Mouse (Mus musculus) ovary, adult 2 months (tissue): ENCODE measurements around the gene Slx1b. TPM values are rescaled to one million over a fixed set of nuclear protein-coding genes. Genes with fewer than 3 reads are reported as not detected.

Source experiments
- polyA plus RNA-seq: library from polyadenylated mRNA; depleted of rRNA; stranded (reverse); fragments of >200 nt; gene quantifications from 2 replicates; pipeline ENCODE4 v1.2.3, GENCODE M21; 2012; rRNA removed

Slx1b gene
- polyA plus RNA-seq, result 35.0 and 35.2 TPM in 2 replicates

DNA sequence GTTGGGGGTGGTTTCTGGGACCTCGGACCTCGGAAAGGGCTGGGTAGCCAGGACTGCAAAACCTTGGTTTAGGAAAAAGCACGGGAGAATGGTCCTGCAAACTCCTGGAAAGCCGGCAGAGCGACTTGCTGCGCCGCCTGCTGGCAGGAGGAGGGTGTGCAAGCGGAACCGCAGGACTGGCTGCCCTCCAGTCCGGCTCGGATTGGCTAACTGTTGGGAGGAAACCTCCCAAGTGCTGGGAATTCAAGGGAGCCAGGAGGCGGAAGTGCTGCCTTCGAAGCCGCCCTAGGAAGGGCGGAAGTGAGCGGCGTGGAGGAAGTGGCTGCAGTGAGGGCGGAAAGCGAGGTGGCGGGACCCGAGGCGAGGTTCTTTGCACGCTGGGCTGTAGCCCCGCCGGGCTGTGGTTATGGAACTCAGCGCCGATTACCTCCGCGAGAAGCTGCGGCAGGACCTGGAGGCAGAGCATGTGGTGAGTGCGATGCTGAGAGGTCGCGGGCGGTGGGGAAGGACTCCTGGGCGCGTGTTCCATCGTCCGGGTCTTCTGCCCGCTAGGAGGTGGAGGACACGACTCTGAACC is at the start of gene Slx1b:
Gene Slx1b (minus strand): TSS at position 154 of the 577 bp plus-strand sequence.

DNA sequence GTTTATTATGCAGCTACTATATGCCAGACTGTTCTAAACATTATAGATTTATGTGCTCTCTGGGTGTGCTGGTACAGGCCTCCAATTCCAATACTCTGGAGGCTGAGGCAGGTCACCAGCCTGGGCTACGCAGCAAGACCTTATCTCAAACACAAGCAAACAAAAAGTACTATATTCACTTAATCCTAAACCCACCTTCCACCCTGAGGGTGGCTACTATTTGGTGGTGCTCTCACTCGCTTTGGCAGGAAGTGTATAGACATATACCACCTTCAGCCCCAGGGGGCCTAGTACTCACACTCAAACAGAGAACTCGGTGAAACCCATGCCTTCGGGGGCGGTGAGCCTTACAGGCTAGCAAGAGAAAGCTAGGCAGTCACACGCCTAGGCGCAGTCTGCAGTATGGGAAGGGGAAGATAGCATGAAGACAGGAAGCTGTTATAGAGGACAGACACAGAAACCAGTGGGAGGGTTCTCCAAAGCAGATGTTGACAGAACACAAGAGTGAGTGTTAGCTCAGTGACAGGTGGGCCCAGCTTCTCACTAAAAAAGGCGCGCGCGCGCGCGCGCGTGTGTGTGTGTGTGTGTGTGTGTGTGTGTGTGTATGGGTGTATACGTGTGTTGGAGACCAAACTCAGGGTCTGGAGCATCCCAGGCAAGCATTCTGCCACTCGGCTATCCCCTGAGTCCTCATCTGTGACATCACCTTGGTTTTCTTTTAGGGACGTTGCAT is 12.0 kb upstream of the Slx1b start, which contains the start of gene Coro1a:
Gene Coro1a (minus strand): TSS at position 346 of the 733 bp plus-strand sequence.

DNA sequence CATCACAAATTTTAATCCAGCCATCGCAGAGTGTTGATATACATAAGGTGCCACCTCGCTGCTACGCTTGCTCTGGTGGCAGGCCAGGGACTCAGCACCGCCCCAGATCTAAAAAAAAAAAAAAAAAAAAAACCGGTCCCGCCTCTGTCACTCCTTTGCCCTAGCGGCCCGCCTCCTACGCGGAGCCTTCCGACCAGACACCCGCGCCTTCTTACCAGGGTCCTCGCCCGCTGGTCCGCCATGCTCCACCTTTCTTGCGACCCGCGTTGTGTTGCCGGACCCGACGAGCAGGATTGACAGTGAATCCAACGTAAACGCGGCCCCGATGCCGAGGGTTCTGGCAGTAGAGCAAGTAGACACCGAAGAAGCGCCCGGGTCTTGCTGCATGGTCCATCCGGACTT is 373 bp downstream of the Slx1b start, which contains the start of gene Bola2:
Gene Bola2 (plus strand): TSS at position 192 of the 402 bp plus-strand sequence.

DNA sequence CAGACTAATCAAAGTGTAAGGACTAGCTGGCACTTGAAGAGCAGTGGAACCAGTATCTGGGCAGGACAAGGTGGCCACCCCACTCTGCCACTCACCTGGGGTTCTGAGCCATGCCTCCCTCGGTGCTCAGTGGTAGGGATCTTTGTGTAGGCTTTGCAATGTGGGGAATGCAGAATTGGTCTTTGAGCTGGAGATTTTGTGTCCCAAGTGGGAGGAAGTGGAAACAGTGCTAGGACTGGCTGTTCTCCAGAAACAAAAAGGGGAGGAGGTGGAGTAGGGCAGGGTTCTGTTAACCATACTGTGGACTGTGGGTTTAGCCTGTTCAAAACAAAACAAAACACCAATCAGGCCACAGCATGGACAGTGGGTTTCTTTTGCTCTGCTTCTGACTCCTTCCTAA is 19.4 kb downstream of the Slx1b start, which contains the start of gene Sult1a1:
Gene Sult1a1 (minus strand): TSS at position 226 of the 400 bp plus-strand sequence.

DNA sequence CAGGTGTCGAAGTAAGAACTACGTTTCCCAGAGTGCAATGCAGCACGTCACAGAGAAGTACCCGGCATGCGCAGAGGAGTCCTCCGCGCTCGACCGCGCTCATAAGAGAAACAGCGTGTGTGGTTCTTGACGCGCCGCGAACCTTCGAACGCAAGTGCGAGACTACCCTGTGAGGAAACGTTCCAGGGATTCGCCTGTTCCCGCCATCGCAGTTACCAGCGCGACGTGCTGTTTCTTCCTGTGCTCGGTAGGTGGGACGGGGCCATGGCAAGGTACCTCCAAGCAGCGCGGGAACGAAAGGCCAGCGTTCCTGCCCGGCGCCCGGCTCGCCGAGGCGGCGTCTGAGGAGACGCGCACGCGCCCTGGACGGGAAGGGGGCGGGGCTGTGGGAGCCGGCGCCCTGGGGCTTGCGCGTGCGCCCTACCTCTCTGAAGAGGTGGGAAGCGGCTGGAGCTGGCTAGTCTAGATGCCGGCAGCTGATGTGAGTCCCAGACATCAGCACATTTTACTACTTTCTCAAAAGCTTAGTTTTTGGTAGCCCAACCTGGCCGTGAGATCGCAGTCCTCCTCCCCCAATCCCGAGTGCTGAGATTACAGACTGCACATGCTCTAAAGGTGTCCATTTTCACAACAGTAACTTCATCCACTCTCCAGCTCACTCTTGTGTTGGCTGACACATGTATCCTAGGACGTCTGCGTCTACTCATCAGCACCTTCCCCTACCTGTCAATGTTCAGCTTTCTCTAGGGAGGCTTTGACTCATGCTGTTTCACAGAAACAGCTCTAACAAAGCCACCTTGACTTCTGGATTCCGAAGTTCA is 46.1 kb downstream of the Slx1b start, which contains the start of gene Sgf29:
Gene Sgf29 (plus strand): TSS at position 79 of the 821 bp plus-strand sequence.

Other genes starting within 250 kb of the Slx1b start
- 0.43 and 0.92 TPM in 2 replicates for gene Atp2a1, start 232.7 kb downstream of the Slx1b start, polyA plus RNA-seq
- 73.4 and 90.0 TPM in 2 replicates for gene Sh2b1, start 220.4 kb downstream of the Slx1b start, polyA plus RNA-seq
- 160 and 171 TPM in 2 replicates for gene Tufm, start 208.4 kb downstream of the Slx1b start, polyA plus RNA-seq
- gene Atxn2l, start 192.3 kb downstream of the Slx1b start, polyA plus RNA-seq, result 261 and 386 TPM in 2 replicates
- 143 and 153 TPM in 2 replicates for gene Eif3c, start 129.4 kb downstream of the Slx1b start, polyA plus RNA-seq
- 5.2 and 5.6 TPM in 2 replicates for gene Apobr, start 110.8 kb downstream of the Slx1b start, polyA plus RNA-seq
- gene Cln3, start 110.0 kb downstream of the Slx1b start, polyA plus RNA-seq, result 93.1 and 135 TPM in 2 replicates
- gene Il27, start 100.8 kb downstream of the Slx1b start, polyA plus RNA-seq, result 0.42 TPM in 1 of 2 replicates, not detected in the other
- gene Nupr1, start 64.9 kb downstream of the Slx1b start, polyA plus RNA-seq, result 135 and 164 TPM in 2 replicates
- gene Sgf29, start 46.5 kb downstream of the Slx1b start, polyA plus RNA-seq, result 53.8 and 56.8 TPM in 2 replicates
- gene Sult1a1, start 19.4 kb downstream of the Slx1b start, polyA plus RNA-seq, result 36.6 and 41.1 TPM in 2 replicates
- 71.6 and 99.0 TPM in 2 replicates for gene Bola2, start 383 bp downstream of the Slx1b start, polyA plus RNA-seq
- 68.2 and 90.8 TPM in 2 replicates for gene Coro1a, start 12.0 kb upstream of the Slx1b start, polyA plus RNA-seq
- gene Mapk3, start 63.8 kb upstream of the Slx1b start, polyA plus RNA-seq, result 270 and 291 TPM in 2 replicates
- 16.7 and 25.4 TPM in 2 replicates for gene Gdpd3, start 70.5 kb upstream of the Slx1b start, polyA plus RNA-seq
- gene Ypel3, start 81.2 kb upstream of the Slx1b start, polyA plus RNA-seq, result 456 and 506 TPM in 2 replicates
- 3.5 and 5.3 TPM in 2 replicates for gene Tbx6, start 85.7 kb upstream of the Slx1b start, polyA plus RNA-seq
- gene Ppp4c, start 96.7 kb upstream of the Slx1b start, polyA plus RNA-seq, result 245 and 279 TPM in 2 replicates
- 8.3 and 9.0 TPM in 2 replicates for gene Fam57b, start 101.9 kb upstream of the Slx1b start, polyA plus RNA-seq
- not detected in 2 replicates for gene 4930451I11Rik, start 135.9 kb upstream of the Slx1b start, polyA plus RNA-seq
- 0.12 and 0.45 TPM in 2 replicates for gene Doc2a, start 151.6 kb upstream of the Slx1b start, polyA plus RNA-seq
- 11.2 and 13.2 TPM in 2 replicates for gene Hirip3, start 166.2 kb upstream of the Slx1b start, polyA plus RNA-seq
- gene Ino80e, start 166.6 kb upstream of the Slx1b start, polyA plus RNA-seq, result 82.1 and 86.8 TPM in 2 replicates
- gene Taok2, start 188.9 kb upstream of the Slx1b start, polyA plus RNA-seq, result 167 and 168 TPM in 2 replicates
- gene Tmem219, start 227.1 kb upstream of the Slx1b start, polyA plus RNA-seq, result 86.4 and 116 TPM in 2 replicates
- gene Kctd13, start 233.1 kb upstream of the Slx1b start, polyA plus RNA-seq, result 44.3 and 45.2 TPM in 2 replicates